Mouse (Mus musculus): Measurements from ENCODE around the gene Chkb. TPM values are rescaled to one million over a fixed set of nuclear protein-coding genes. Genes with fewer than 3 reads are reported as not detected.

Chkb gene
- polyA plus RNA-seq (2015; fragmentation: Nextera tagmentation; extraction: Ambion mirVana) = 72.7 and 73.8 TPM in 2 replicates

DNA sequence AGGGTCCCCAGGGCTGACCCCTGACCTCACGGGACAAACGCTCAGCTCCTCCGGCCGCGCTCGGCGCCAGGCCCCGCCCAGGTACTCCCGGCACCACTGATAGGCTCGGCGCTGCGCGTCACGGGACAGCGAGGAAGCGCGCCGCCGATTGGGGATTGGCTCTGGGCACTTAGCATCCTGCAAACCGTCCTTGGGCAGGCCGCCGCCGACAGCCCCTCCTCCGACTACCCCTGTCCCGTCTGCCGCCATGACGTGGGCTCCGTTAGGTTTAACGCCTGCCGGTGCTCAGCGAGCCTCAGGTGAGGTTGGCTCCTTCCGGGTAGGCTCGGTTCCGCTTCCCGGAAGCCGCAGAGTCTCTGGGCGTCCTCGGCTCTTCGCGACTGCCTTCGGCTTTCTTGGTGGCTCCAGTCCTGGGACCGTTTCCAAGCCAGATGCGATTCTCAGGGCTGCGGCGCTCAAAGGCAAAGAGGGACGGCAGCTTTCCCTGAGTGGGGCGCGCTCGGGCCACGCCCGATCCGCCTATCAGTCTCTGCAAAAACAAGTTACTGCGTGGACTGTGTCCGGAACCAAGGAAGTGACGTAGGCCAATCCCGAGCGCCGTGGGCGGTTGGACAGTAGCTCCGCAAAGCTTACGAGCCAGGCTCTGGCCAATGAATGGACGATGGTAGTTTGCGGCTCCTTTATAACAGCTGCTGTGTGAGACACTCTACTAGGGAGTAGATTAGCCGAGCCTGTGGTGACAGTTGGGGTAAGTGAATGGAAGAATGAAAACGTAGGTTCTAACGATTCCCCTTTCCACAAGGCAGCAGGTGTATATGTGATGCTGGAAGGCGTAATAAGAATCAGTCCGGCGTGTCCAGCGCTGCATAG, at the start of gene Chkb, which contains the start of the genes C730034F03Rik and Gm44502:
Chkb (minus strand) TSS at position 557 of the 870 bp plus-strand sequence.
C730034F03Rik (plus strand) TSS at position 238 of the 870 bp plus-strand sequence.
Gm44502 (minus strand) TSS at position 345 of the 870 bp plus-strand sequence.
- H3K27ac ChIP-seq = peak within 1 kb of the TSS; percentile 96
- ATAC-seq (replicated peaks; ENCODE audit: insufficient number of reproducible peaks, insufficient read depth, low FRiP score, low read depth) = peak; percentile 85

GRCm38 (mm10) chr15:89478622-89479021, 48.9 kb upstream of the Chkb start:
- Histone ChIP-seq H3K27ac (no peak overlapping the region), H3K4me2 (no peak overlapping the region), H3K9me3 (replicated peaks) (no peaks in the 10 kb centered on the region), H3K4me3 (no peak overlapping the region), H3K27me3 (no peaks in the 10 kb centered on the region), H3K36me3 (no peaks in the 10 kb centered on the region), H3K9ac (no peak overlapping the region), H3K4me1 (replicated peaks) (peaks cover 19% of the 10 kb centered on the region)
- ATAC-seq (replicated peaks; ENCODE audit: insufficient number of reproducible peaks, insufficient read depth, low FRiP score, low read depth) = no peak
- WGBS = 86% methylated on average over 3 of the region's 3 CpGs

More for the DNA sequence above, at the start of gene Chkb, which contains the start of the genes C730034F03Rik and Gm44502:
- Histone ChIP-seq H3K9ac (peak within 1 kb of the TSS; percentile 76), H3K4me2 (peak within 1 kb of the TSS; percentile 79), H3K4me3 (peak within 1 kb of the TSS; percentile 85), H3K4me1 (replicated peaks) (peaks cover 38% of the 10 kb centered on the region), H3K36me3 (peaks cover 8% of the 10 kb centered on the region; the same call in 1 of the 2 replicates), H3K9me3 (replicated peaks) (no peaks in the 10 kb centered on the region), H3K27me3 (no peaks in the 10 kb centered on the region)
- under 1% methylated on average over 70 of the region's 70 CpGs for WGBS

DNA sequence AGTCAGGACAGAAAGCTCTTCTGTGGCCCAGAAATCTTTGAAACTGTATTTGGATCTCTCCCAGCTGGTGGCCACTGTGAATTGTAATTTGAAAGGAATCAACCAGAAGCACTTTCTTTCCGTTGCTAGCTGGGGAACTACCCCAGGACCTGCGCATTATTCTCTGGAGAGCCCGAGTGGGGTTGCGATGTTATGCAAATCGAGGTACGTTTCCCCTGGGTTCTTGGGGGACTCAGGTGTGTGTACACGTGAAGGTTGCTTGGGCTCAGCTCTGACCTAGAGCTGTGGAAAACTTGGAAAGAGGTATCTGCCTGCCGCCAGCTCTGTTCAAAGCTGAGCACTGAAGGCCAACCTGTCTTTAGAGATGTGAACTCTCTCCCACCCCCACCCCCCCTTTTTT, 48.1 kb upstream of the Chkb start:
- 65% methylated on average over 8 of the region's 8 CpGs for WGBS
- Histone ChIP-seq H3K9ac (no peak overlapping the region), H3K4me1 (replicated peaks) (peaks cover 19% of the 10 kb centered on the region), H3K9me3 (replicated peaks) (no peaks in the 10 kb centered on the region), H3K4me2 (0 out of 2 replicates have a peak overlapping the region, but pooled peaks have one; percentile 4), H3K36me3 (no peaks in the 10 kb centered on the region), H3K27me3 (no peaks in the 10 kb centered on the region), H3K27ac (0 out of 2 replicates have a peak overlapping the region, but pooled peaks have one; percentile 20), H3K4me3 (no peak overlapping the region)
- no peak for ATAC-seq (replicated peaks; ENCODE audit: insufficient number of reproducible peaks, insufficient read depth, low FRiP score, low read depth)

DNA sequence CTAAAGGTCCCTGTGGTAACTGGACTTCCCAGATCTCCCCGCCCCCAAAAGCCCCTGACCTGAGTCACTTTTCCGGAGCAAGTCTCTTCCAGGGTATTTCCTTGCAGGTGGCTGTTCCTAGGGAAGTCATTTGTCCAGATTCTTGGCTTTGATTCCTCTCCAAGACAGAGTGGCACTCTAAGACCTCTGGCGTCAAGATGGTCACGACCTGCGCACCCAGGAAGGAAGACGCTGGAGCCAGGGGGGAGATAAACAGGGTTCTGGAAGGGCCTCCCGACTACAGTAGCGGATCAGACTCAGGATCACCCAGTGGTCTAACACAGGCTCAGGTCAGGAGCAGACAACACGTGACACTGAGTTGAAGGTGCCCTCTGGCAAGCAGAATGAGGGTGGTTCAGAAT, 47.4 kb upstream of the Chkb start, which contains the start of gene Arsa:
Arsa (minus strand) TSS at position 335 of the 401 bp plus-strand sequence.
- ATAC-seq (replicated peaks; ENCODE audit: insufficient number of reproducible peaks, insufficient read depth, low FRiP score, low read depth) = no peak
- Histone ChIP-seq H3K27ac (peak within 1 kb of the TSS; percentile 88), H3K9me3 (replicated peaks) (no peaks in the 10 kb centered on the region), H3K4me1 (replicated peaks) (peaks cover 19% of the 10 kb centered on the region), H3K4me3 (peak within 1 kb of the TSS; percentile 75), H3K9ac (peak within 1 kb of the TSS; percentile 72), H3K36me3 (no peaks in the 10 kb centered on the region), H3K4me2 (peak within 1 kb of the TSS; percentile 96), H3K27me3 (no peaks in the 10 kb centered on the region)
- 32% methylated on average over 9 of the region's 9 CpGs for WGBS

GRCm38 (mm10) chr15:89476475-89476815, 46.7 kb upstream of the Chkb start:
- Histone ChIP-seq H3K9me3 (replicated peaks) (no peaks in the 10 kb centered on the region), H3K27me3 (no peaks in the 10 kb centered on the region), H3K27ac (peak overlapping the region; percentile 88), H3K4me2 (peak overlapping the region; percentile 96), H3K4me3 (peak overlapping the region; percentile 75), H3K9ac (peak overlapping the region; percentile 72), H3K36me3 (no peaks in the 10 kb centered on the region), H3K4me1 (replicated peaks) (peaks cover 19% of the 10 kb centered on the region)
- WGBS = 3% methylated on average over 5 of the region's 5 CpGs
- ATAC-seq (replicated peaks; ENCODE audit: insufficient number of reproducible peaks, insufficient read depth, low FRiP score, low read depth) = no peak

DNA sequence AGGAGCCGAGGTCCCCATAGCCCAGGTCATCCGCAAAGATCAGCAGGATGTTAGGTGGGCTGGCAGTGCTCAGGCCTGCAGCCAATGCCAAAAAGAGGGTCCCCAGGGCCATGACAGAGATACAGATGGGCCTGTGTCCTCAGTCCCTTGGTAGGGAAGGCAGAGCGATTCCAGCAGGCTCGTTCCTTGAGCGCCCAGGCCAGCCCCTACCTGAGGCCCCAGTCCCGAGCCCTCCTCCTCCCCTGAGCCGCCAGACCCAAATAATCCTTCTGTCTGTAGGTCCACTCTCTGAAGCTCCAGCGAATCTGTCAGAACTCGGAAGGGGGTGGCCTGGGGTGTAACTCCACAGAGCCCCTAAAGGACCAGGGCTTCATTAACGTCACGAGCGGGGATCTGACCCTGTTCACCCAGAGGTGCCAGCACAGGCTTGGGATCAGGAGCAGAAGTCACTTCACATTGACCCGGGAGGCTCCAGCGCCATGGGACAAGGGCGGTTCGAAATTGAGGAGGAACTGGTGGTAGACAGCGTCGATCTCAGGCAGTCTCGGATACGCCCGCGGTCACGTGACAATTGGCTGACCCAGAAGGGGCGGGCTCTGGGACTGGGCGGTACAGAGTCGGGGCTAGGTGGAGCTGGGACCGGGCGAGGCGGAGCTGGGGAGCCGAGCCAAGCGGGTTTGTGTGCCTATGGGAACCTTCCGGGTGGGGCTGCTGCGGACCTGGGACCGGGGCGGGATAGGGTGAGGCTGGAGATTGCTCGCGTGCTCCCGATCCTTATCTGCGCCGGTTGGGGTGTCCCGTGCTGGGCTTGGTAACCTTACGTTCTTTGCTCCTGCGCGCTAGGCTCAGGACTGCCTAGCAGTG, 46.1 kb upstream of the Chkb start:
- Histone ChIP-seq H3K27ac (peak overlapping the region; percentile 88), H3K4me3 (peak overlapping the region; percentile 75), H3K4me1 (replicated peaks) (peaks cover 17% of the 10 kb centered on the region), H3K27me3 (no peaks in the 10 kb centered on the region), H3K9me3 (replicated peaks) (no peaks in the 10 kb centered on the region), H3K36me3 (no peaks in the 10 kb centered on the region), H3K9ac (peak overlapping the region; percentile 72), H3K4me2 (peak overlapping the region; percentile 96)
- ATAC-seq (replicated peaks; ENCODE audit: insufficient number of reproducible peaks, insufficient read depth, low FRiP score, low read depth) = peak; percentile 95
- 8% methylated on average over 44 of the region's 44 CpGs for WGBS

DNA sequence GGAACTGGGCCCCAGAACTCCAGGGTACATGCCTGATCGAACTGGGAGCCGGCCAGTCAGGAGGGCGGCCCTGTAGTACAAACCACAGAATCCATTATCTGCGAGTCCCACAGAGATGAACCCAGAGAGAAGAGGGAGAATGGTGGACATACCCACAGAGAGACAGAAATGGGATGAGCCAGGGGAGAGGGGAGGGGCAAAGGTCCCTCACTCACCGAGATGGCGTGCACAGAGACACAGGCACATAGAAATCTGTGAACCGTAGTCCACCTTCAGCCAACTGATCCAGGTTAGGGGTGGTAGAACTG, 45.5 kb upstream of the Chkb start:
- Histone ChIP-seq H3K4me2 (peak overlapping the region; percentile 96), H3K4me1 (replicated peaks) (peaks cover 11% of the 10 kb centered on the region), H3K4me3 (peak overlapping the region; percentile 75), H3K27me3 (no peaks in the 10 kb centered on the region), H3K27ac (no peak overlapping the region), H3K36me3 (no peaks in the 10 kb centered on the region), H3K9ac (peak overlapping the region; percentile 72), H3K9me3 (replicated peaks) (no peaks in the 10 kb centered on the region)
- ATAC-seq (replicated peaks; ENCODE audit: insufficient number of reproducible peaks, insufficient read depth, low FRiP score, low read depth) = no peak
- 87% methylated on average over 7 of the region's 7 CpGs for WGBS

GRCm38 (mm10) chr15:89474596-89475292, 45.0 kb upstream of the Chkb start:
- H3K27me3 ChIP-seq = no peaks in the 10 kb centered on the region
- no peak overlapping the region for H3K4me3 ChIP-seq
- peak overlapping the region; percentile 96 for H3K4me2 ChIP-seq
- H3K9ac ChIP-seq = no peak overlapping the region
- H3K36me3 ChIP-seq = no peaks in the 10 kb centered on the region
- peaks cover 10% of the 10 kb centered on the region for H3K4me1 ChIP-seq (replicated peaks)
- no peaks in the 10 kb centered on the region for H3K9me3 ChIP-seq (replicated peaks)
- no peak for ATAC-seq (replicated peaks; ENCODE audit: insufficient number of reproducible peaks, insufficient read depth, low FRiP score, low read depth)
- WGBS = 94% methylated on average over 19 of the region's 19 CpGs
- H3K27ac ChIP-seq = no peak overlapping the region

GRCm38 (mm10) chr15:89473921-89474320, 44.2 kb upstream of the Chkb start:
- Histone ChIP-seq H3K9ac (no peak overlapping the region), H3K4me2 (no peak overlapping the region), H3K27me3 (no peaks in the 10 kb centered on the region), H3K4me3 (no peak overlapping the region), H3K9me3 (replicated peaks) (no peaks in the 10 kb centered on the region), H3K4me1 (replicated peaks) (peaks cover 10% of the 10 kb centered on the region), H3K36me3 (no peaks in the 10 kb centered on the region), H3K27ac (no peak overlapping the region)
- 94% methylated on average over 8 of the region's 8 CpGs for WGBS
- ATAC-seq (replicated peaks; ENCODE audit: insufficient number of reproducible peaks, insufficient read depth, low FRiP score, low read depth) = no peak

DNA sequence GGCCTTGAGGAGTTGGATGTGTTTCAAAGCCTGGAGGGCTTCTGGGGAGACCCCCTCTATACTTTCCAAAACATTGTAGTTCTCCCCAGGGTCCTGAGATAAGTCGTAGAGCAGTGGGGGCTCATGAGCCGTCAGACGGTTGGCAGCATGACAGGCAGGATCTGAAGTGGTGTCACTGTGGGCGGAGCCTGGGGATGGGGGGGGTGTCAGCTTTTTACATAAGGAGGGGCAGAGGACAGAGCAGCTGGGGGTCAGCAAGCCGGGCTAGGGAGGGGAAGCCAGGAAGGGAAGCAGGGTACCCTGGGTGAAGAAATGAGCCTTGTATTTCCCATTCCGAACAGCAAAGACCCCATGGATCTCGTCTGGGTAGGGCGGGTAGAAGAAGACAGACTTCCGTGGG, 43.7 kb upstream of the Chkb start:
- WGBS = 62% methylated on average over 9 of the region's 9 CpGs
- ATAC-seq (replicated peaks; ENCODE audit: insufficient number of reproducible peaks, insufficient read depth, low FRiP score, low read depth) = no peak
- no peak overlapping the region for H3K9ac ChIP-seq
- no peak overlapping the region for H3K4me2 ChIP-seq
- H3K4me3 ChIP-seq = no peak overlapping the region
- H3K9me3 ChIP-seq (replicated peaks) = no peaks in the 10 kb centered on the region
- 0 out of 2 replicates have a peak, but pooled peaks cover under 1% of the 10 kb centered on the region for H3K27me3 ChIP-seq
- peaks cover 10% of the 10 kb centered on the region for H3K4me1 ChIP-seq (replicated peaks)
- H3K36me3 ChIP-seq = no peaks in the 10 kb centered on the region
- no peak overlapping the region for H3K27ac ChIP-seq

All from heart, embryonic 15.5 days (tissue).